Mouse (Mus musculus) ES-E14 (cell line): ENCODE data around the gene Hdac9. TPM values are rescaled to one million over a fixed set of nuclear protein-coding genes. Genes with fewer than 3 reads are reported as not detected.

Experiments
- DNase-seq: peaks from one replicate; pipeline ENCODE4 v3.0.0-alpha.2; 2013; ENCODE audit warnings: low read depth, low spot score
- H3K27ac ChIP-seq: 2 replicates; pipeline ENCODE4 v1.5.1; 2012; ENCODE audit warnings: low read depth, mild to moderate bottlenecking, low read length, moderate library complexity, mixed read lengths; ENCODE audit not compliant: poor library complexity, insufficient read depth, severe bottlenecking
- H3K36me3 ChIP-seq: 2 replicates; pipeline ENCODE4 v1.6.1; 2012; ENCODE audit warnings: mild to moderate bottlenecking, low read length, moderate library complexity, mixed read lengths; ENCODE audit not compliant: control insufficient read depth, poor library complexity, insufficient read depth, severe bottlenecking
- H3K4me1 ChIP-seq, 2 experiments: fragments of 150-350 bp in 1 of 2; sonication (generic) in 1 of 2; 2 replicates each; pipeline ENCODE4 v1.6.1; 2012; ENCODE audit warnings: low read length in 2 of 2, mild to moderate bottlenecking in 1 of 2, mixed read lengths in 1 of 2; ENCODE audit not compliant: control insufficient read depth in 2 of 2, insufficient read depth in 2 of 2, poor library complexity in 1 of 2
- H3K4me3 ChIP-seq, 2 experiments: fragments of 150-350 bp in 1 of 2; sonication (generic) in 1 of 2; 2 replicates each; pipeline ENCODE4 v1.5.1; 2012; ENCODE audit warnings: low read length in 2 of 2, low read depth in 1 of 2, mild to moderate bottlenecking in 1 of 2, mixed read lengths in 1 of 2; ENCODE audit not compliant: insufficient read depth in 1 of 2, poor library complexity in 1 of 2, severe bottlenecking in 1 of 2
- H3K9ac ChIP-seq: 2 replicates; pipeline ENCODE4 v1.6.1; 2012; ENCODE audit warnings: low read depth, mild to moderate bottlenecking, low read length, mixed read lengths; ENCODE audit not compliant: poor library complexity, insufficient read depth, severe bottlenecking
- H3K9me3 ChIP-seq: fragments of 150-350 bp; sonication (generic); 2 replicates; pipeline ENCODE4 v1.6.1; 2012; ENCODE audit warnings: low read depth, mild to moderate bottlenecking, low read length; ENCODE audit not compliant: control insufficient read depth, insufficient read depth
- CHD2 ChIP-seq: IDR thresholded peaks from 2 replicates; pipeline ENCODE4 v1.6.1; 2014; ENCODE audit warnings: mild to moderate bottlenecking, low read depth, low read length, inconsistent platforms
- HCFC1 ChIP-seq: IDR thresholded peaks from 2 replicates; pipeline ENCODE4 v1.6.1; 2012; ENCODE audit warnings: low read length, inconsistent platforms, borderline replicate concordance; ENCODE audit not compliant: insufficient read depth
- MAFK ChIP-seq: IDR thresholded peaks from 2 replicates; pipeline ENCODE4 v1.6.1; 2014; ENCODE audit warnings: mild to moderate bottlenecking, low read depth, low read length, inconsistent platforms; ENCODE audit not compliant: insufficient read depth
- ZC3H11A ChIP-seq: IDR thresholded peaks from 2 replicates; pipeline ENCODE4 v1.6.1; 2012; ENCODE audit warnings: low read depth, mild to moderate bottlenecking, inconsistent platforms, low read length, borderline replicate concordance
- ZNF384 ChIP-seq: IDR thresholded peaks from 2 replicates; pipeline ENCODE4 v1.6.1; 2012; ENCODE audit warnings: low read depth, low read length, inconsistent platforms
- in situ Hi-C, 2 experiments: fragments of 600-800 bp; cut with MboI; formaldehyde crosslinking; loops; one replicate each; pipeline ENCODE4 v1.15.1; 2025; ENCODE audit warnings: low sequenced_read_pairs in 2 of 2, inconsistent platforms in 1 of 2; ENCODE audit not compliant: unreplicated experiment in 2 of 2
- total RNA-seq: library from RNA; depleted of rRNA; stranded (reverse); fragments of 300-350 nt; gene quantifications from 2 replicates; pipeline ENCODE4 v1.2.3, GENCODE M21; 2012

The Hdac9 gene
- total RNA-seq, 1 experiment: 0.58 TPM

DNA sequence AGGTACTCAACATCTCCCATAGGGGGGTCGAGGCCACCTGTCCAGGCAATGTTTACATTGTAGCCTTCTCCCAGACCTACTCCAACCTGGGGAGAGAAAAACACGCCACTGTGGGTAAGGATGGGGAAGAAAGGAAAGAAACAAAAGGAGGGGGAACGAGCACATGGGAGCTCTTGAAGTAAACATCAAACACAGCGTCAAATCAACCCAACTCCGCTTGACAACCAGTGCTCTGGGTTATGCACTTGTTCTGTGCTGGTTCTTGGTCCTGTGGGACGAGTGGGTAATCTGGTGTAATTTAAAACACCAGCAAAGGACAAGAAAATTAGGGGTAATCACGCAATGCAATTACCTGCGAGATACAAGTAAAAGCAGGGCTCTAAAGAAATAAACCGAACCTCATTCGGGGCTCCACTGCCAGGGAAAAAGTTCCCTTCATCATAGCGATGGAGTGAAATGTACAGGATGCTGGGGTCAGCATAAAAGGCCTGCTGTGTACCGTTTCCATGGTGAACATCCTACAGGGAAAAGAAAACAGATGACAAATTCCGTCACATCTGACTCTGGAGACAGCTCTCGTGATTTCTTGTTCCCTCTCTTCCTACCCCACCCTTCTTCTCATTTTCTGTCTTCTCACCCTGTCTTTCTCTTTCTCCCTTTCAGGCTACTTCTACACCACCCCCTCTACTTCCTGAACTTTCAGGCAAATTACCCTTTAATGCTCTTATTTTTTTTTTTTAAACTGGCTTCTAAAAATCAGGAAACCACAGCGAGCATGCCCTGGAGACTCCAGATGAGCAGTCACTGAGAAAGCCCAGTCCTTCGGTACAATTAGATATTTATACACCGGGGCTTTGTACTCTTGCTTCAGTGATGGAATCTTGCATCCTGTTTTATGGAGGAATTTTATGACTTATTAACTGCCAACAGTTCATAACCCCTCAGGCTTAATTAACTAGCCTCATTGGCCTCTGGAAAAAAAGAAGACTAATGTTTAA lies 701.6 kb downstream of the Hdac9 start:
- TF ChIP-seq MAFK: 0 out of 2 replicates have a peak, but pooled peaks have one; percentile 10
- TF ChIP-seq ZC3H11A: no peak
- H3K4me3 ChIP-seq: no peak overlapping the region
- in situ Hi-C loops: no loop called here
- H3K9ac ChIP-seq: no peak overlapping the region
- H3K4me1 ChIP-seq: peaks cover 0 to 4% of the 10 kb centered on the region in 2 experiments; a peak in 1 of 4 replicates
- DNase-seq: no peak
- H3K36me3 ChIP-seq: no peaks in the 10 kb centered on the region
- no peak overlapping the region for H3K27ac ChIP-seq
- H3K9me3 ChIP-seq: no peaks in the 10 kb centered on the region

DNA sequence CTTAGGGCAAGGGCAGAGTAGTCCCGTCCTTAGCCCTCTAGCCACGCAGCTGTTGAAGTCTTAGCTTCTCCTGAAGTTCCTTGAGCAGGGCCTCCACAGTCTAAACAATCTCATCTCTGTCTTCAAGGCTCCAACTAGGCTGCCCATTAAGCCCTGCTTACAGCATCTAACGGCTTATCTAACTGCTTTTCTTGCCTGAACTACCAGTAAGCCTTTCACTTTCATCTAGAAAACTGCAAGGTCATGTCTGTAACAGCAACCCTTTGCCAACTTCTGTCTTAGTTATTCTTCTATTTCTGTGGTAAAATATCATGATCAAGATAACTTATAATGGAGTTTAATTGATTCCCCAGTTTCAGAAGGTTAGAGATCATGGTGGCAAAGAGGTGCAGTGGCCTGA lies 704.7 kb downstream of the Hdac9 start:
- Histone ChIP-seq H3K4me3 (no peak overlapping the region), H3K9ac (no peak overlapping the region), H3K9me3 (no peaks in the 10 kb centered on the region), H3K4me1 (no peaks in the 10 kb centered on the region), H3K27ac (no peak overlapping the region), H3K36me3 (no peaks in the 10 kb centered on the region)
- no peak for DNase-seq
- TF ChIP-seq CHD2 (no peak), MAFK (no peak), ZC3H11A (no peak), HCFC1 (no peak), ZNF384 (no peak)
- in situ Hi-C loops: no loop called here

GRCm38 (mm10) chr12:34201471-34201870 lies 715.4 kb downstream of the Hdac9 start:
- TF ChIP-seq ZNF384 (no peak), HCFC1 (no peak), CHD2 (no peak), ZC3H11A (no peak), MAFK (no peak)
- no peaks in the 10 kb centered on the region for H3K9me3 ChIP-seq
- H3K4me3 ChIP-seq: no peak overlapping the region
- no peak overlapping the region for H3K27ac ChIP-seq
- H3K9ac ChIP-seq: no peak overlapping the region
- H3K36me3 ChIP-seq: no peaks in the 10 kb centered on the region
- DNase-seq: no peak
- in situ Hi-C loops: no loop called here
- no peaks in the 10 kb centered on the region for H3K4me1 ChIP-seq

GRCm38 (mm10) chr12:34200030-34200446 lies 716.9 kb downstream of the Hdac9 start:
- TF ChIP-seq MAFK (no peak), ZNF384 (no peak), ZC3H11A (no peak), HCFC1 (no peak), CHD2 (no peak)
- Histone ChIP-seq H3K36me3 (no peaks in the 10 kb centered on the region), H3K9ac (no peak overlapping the region), H3K27ac (no peak overlapping the region), H3K4me1 (no peaks in the 10 kb centered on the region), H3K9me3 (no peaks in the 10 kb centered on the region), H3K4me3 (no peak overlapping the region)
- DNase-seq: no peak
- in situ Hi-C loops: no loop called here
